Mouse (Mus musculus) adipocyte (in vitro differentiated cells): Measurements from ENCODE around the gene Ap3s2.

Experiments
- DNase-seq: peaks from one replicate; pipeline ENCODE4 v3.0.0-alpha.2; 2016; ENCODE audit warnings: low spot score

Ap3s2 gene

GRCm38 (mm10) chr7:79920344-79920983 lies at the start of gene Ap3s2:
TSS of gene Ap3s2 (minus strand) at chr7:79920649.
- DNase-seq: peak; percentile 88

- DNase-seq: no peak
Observed at GRCm38 (mm10) chr7:79968326-79968725, 47.9 kb upstream of the Ap3s2 start.

GRCm38 (mm10) chr7:79961600-79961999 lies 41.2 kb upstream of the Ap3s2 start:
- DNase-seq: no peak

GRCm38 (mm10) chr7:79956131-79956530 lies 35.7 kb upstream of the Ap3s2 start:
- DNase-seq: no peak

- no peak for DNase-seq
Observed at GRCm38 (mm10) chr7:79954890-79955289, 34.4 kb upstream of the Ap3s2 start.

GRCm38 (mm10) chr7:79951038-79951437 lies 30.6 kb upstream of the Ap3s2 start:
- DNase-seq: no peak

- no peak for DNase-seq
Observed at GRCm38 (mm10) chr7:79950236-79950635, 29.8 kb upstream of the Ap3s2 start.

- DNase-seq: peak; percentile 72
Observed at GRCm38 (mm10) chr7:79935511-79936205, 15.2 kb upstream of the Ap3s2 start.

- peak; percentile 43 for DNase-seq
Observed at GRCm38 (mm10) chr7:79934862-79935510, 14.5 kb upstream of the Ap3s2 start, which contains the start of gene Arpin. TSS of gene Arpin (minus strand) at chr7:79935359.

- DNase-seq: peak; percentile 26
Observed at GRCm38 (mm10) chr7:79934461-79934860, 14.0 kb upstream of the Ap3s2 start.

GRCm38 (mm10) chr7:79928516-79929052 lies 8.1 kb upstream of the Ap3s2 start:
- DNase-seq: no peak

- peak; percentile 63 for DNase-seq
Observed at GRCm38 (mm10) chr7:79914556-79914955, 5.9 kb downstream of the Ap3s2 start.

GRCm38 (mm10) chr7:79907356-79907755 lies 13.1 kb downstream of the Ap3s2 start:
- peak; percentile 72 for DNase-seq

- DNase-seq: no peak
Observed at GRCm38 (mm10) chr7:79906914-79907313, 13.5 kb downstream of the Ap3s2 start.

- no peak for DNase-seq
Observed at GRCm38 (mm10) chr7:79905193-79905592, 15.3 kb downstream of the Ap3s2 start.

GRCm38 (mm10) chr7:79903160-79903792 lies 17.2 kb downstream of the Ap3s2 start:
- DNase-seq: no peak

- DNase-seq: no peak
Observed at GRCm38 (mm10) chr7:79900753-79901152, 19.7 kb downstream of the Ap3s2 start.

GRCm38 (mm10) chr7:79895225-79895624 lies 25.2 kb downstream of the Ap3s2 start:
- DNase-seq: no peak

- DNase-seq: no peak
Observed at GRCm38 (mm10) chr7:79894790-79895189, 25.7 kb downstream of the Ap3s2 start.

- no peak for DNase-seq
Observed at GRCm38 (mm10) chr7:79892576-79893428, 27.6 kb downstream of the Ap3s2 start.
